Mouse (Mus musculus) frontal cortex, adult (tissue): Measurements from ENCODE around the gene Igsf10.
"Not testable (repeated sequence)": the region's sequence is repeated elsewhere in the genome, so short reads cannot be mapped to it uniquely, and the experiment has no call there.

Experiments used
- ATAC-seq: cut with Nextera tagmentation; 2 replicates; pipeline ENCODE4 v1.9.2; 2017; ENCODE audit warnings: mild to moderate bottlenecking, moderate library complexity, mixed read lengths; ENCODE audit not compliant: low TSS enrichment

The Igsf10 gene

DNA sequence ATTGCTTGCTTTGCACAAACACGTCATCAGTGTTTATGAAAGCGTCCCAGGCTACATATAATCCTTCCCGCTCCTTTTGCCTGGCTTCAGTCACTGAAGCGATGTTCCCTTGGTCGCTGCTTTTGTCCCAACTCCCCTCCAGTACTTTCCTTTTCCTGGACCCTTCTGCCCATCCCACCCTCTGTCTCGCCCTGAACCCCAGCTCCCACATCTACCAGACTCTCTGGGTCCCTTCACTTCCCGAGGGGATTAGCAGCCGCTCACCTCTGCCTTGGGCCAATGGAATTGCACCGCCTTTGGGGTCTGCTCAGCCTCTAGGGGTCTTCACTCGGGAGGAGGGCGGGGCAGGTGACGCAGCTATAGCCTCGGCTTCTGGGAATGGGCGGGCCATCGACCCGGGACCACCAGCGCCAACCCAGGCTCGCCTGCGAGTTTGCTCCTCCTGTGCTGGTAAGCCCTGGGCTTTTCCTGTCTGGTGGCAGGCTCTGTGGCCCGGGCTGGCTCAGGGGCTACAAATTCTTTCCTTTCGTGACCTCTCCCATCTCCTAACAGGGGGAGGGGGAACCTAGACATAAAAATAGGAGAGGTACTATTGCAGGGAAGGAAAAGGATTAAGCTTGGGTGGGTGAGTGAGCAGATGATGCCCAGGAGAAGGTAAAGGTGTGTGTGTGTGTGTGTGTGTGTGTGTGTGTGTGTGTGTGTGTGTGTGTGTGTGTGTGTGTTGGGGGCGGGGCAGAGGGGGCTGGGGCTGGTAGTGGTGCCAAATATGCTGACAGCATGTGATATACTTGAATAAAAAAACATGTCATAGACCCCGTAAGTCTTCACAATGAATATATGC is at the start of gene Igsf10:
TSS of gene Igsf10 (minus strand) at position 330 of the 841 bp plus-strand sequence.
- peak; percentile 75 for ATAC-seq

DNA sequence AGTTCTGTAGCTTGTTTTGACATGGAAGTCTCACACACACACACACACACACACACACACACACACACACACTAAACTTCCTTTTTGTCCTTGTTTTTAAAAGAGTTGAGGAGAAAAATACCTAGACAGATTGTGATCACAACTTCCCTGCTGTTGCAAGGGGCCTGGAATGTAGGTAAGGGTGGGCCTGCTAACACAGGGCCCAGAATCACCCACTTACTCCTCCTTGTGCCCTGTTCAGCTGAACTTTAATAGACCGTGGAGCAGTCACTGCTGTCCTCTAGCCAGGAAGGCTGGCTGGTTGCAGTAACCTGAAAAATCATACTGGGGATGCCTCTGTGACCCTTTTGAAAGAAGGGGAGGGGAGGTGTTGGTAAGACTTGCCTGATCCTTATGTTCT is 41.4 kb upstream of the Igsf10 start:
- ATAC-seq: no peak

DNA sequence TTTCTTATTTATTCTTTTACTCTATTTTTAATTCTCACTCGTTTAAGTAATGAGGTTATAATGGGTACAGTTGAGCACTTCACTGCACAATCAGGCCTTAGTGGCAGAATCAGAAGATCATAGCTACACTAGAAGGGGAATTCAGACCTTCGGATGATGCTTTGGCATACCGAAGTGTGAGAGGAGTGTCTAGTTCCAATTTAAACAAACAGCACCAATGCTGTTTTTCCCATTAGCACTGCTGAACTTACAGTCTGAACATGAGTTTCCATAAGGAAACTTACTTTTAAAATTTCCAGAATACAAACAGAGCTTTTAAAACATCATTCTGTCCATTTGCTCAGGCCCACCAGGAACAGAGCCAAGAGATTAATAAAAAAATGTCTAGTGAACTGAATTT is 40.8 kb upstream of the Igsf10 start:
- no peak for ATAC-seq

DNA sequence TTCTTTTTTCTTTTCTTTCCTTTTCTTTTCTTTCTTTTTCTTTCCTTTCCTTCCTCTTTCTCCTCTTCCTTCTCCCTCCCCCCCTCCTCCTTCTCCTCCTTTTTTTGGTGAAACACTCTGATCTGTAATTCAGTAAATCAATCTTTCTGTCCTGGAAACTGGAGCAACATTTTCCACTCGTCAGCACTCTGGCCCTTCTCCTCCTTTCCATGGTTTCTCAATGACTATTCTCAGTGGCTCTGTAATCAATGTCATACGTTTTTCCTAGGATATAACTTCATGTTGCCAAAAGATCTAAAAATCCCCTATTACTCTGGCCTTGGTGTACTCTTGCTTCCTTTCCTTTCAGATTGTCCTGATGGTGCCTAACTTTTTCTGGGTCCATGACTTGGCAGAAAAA is 40.1 kb upstream of the Igsf10 start:
- no peak for ATAC-seq

DNA sequence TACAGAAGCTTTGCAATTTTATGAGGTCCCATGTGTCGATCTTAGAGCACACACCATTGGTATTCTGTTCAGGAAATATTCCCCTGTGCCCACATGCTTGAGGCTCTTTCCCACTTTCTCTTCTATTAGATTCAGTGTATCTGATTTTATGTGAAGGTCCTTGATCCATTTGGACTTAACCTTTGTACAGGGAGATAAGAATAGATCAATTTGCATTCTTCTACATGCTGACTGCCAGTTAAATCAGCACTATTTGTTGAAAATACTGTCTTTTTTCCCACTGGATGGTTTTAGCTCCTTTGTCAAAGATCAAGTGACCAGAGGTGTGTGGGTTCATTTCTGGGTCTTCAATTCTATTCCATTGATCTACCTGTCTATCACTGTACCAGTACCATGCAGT is 34.6 kb upstream of the Igsf10 start:
- ATAC-seq: not testable (repeated sequence)

DNA sequence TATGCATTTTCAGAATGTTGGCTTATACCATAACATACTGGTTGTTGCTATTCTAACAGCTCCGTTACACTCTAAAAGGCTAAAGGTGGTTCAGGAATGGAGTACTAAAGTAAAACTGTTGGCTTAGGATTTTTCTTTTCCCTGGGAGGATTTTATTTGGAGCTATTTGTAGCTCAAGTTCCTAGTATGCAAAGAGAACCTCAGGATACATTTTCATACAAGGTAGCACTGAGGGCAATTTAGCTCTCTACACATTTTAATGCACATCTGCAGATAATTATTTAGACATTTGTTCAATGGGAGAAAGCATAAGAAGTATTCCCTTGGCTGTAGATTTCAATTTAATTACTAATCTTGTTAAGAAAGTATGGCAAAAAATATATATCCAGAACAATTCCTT is 17.7 kb upstream of the Igsf10 start:
- ATAC-seq: no peak

DNA sequence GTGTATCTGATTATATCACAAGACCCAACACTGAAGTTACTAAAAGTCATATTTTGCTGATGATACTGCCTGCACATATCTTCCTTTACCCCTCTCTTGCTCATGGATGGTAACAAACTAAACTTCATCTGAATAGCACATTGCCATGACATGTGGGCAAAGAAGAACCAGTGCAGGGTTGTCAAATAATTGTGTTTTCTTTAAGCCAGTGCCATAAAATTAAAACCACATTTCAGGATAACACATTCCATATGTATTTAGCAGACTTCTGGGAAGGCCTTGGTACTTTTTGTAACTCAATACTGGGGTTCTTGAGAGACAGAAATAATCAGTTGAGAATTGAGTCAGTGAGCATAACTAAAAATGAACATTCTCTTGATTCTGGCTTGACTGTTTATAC is 15.9 kb upstream of the Igsf10 start:
- no peak for ATAC-seq

DNA sequence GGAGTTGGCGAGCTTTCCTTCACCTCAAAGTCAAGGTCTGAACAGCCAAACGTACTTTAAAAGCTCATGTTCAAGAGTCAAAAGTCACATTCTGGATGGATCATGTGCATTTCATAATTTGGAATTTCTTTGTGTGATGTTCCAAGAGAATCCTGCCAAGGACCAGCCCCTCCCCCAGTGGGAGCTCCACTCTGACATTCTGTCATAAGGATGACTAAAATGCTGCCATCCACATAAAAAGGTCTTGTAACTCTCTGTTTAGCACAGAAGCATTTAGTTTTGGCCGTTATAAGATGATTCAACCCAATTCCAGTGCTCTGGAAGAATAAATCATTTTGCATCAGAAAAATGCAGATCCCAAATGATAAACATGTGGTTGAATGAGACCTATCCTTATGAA is 10.0 kb upstream of the Igsf10 start:
- no peak for ATAC-seq

DNA sequence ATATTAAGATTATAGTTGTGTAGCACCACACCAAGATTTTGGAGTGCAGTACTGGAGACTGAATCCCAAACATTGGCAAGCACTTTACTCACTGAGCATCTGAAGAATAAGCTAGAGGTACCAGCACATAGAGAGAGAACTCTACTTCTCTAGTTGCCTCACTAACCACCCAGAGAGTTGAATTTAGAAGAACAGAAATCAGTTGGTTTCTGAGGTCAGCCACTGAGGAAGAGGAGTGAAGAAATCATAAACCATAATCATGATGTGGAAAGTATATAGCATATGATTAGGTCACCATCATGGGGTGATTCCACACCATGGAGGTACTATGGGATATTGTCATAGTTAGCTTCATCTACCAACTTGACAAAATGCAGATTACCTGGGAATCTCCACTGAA is 7.6 kb upstream of the Igsf10 start:
- no peak for ATAC-seq

DNA sequence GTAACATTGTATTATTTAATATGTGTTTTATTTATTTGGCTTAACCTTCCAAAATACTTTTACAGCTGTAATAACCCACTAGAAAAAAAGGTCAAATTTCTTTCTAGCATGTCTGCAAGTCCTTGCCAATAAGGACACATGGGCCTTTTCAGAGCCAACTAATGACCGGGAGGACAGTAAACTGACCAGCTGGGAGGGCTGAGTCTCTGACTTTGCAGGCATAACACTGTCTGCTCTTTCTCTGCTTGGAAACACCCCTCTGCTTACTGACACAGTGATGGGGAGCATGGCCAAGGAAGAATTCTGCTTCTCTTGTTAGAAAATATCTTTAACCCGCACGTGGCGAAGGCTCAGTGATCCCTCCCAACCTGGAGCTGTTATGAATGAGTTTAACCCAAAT is 1.2 kb downstream of the Igsf10 start:
- no peak for ATAC-seq

DNA sequence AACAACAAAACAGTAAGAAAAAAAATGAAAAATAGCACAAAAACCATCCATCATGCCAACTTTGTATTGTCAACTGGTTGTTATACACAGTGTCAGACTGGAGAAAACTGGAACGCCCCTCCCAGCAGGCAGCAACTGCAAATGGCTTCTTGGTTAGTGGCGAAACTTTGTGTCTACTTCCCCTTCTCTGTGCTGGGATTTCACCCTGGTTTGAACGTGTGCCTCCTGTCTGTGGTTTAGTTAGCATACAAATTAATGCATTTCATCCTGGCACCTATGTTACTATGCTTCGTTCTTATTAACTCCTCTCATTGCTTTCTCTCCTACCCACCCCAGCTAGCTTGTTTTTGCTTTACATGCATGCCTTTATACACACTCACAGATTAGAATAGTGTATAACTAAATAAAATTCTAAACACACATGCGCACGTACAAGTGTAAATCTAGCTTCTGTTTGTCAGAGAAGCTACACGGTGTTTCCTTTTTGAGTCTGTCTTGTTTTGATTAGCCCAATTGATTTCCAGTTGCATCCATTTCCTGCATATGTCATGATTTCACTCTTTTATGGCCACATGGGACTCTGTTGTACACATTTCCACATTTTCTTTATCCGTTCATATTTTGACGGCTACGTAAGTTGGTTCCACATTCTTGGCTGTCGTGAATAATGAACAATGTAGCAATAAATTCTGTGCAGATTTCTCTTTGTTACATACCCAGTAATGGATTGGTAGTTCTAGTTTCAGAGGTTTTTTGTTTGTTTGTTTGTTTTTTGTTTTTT is 2.4 kb downstream of the Igsf10 start:
- ATAC-seq: no peak

DNA sequence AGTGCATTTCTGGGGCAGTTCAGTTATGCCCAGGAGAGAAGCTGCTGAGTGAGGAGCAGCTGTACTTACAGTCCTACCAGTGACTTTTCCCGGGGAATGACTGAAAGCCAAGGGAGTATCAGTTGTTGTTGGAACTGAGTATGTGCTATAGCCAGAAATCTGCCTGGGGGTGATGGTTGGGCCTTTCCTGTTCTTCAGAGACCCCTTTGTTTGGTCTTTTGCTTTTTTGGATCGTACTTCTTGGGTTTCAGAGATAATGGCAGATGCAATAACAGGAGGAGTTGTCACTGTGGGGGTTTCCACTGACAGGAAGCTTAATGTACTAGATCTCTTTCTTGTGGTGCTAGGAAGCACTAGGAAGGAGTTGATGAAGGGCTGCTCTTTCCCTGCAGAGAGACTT is 15.7 kb downstream of the Igsf10 start:
- no peak for ATAC-seq

DNA sequence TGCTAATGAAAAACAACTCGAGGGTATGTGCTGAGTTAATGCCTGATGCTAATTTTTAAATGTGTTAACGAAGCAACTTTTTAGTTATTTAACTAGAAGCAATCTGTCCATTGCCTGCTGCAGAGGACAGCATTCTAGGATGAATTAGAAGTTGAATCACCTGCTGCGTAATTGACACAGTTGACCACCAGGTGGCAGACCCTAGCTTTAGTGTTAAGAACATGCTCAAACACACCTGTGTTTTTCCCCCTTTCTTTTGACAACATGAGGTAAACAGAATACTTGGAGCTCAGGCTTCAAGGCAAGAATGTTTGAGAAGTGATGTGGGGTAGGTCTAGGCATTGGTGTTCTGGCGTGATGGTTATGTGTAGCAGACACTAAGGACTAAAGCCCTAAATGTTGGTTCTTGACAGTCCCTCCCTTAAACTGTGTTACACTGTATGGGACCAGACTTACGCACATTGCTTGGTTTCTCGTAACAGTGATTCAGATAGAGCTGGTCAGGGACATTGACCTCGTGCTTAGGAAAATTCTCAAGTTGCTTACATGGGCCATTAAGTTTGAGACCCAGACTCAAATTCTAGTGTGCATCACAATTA is 22.8 kb downstream of the Igsf10 start:
- peak; percentile 75 for ATAC-seq

DNA sequence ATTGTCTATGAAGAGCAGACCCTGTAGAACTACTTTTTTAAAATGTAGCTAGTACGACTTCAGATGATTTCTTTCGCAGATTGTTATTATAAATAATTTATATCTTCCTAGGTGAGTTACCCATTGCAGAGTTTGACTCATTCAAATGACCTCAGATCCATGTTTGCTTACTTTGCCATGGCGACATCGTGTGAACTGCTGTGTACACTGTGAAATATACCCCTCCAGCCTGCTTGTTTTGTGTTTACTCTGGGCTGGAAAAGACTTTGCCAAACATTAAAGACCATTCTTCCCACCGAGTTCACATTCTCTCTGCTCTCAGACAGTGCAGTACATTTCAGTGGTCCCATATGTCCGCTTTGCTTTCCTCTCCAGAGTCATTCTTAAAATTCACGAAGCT is 28.1 kb downstream of the Igsf10 start:
- no peak for ATAC-seq

DNA sequence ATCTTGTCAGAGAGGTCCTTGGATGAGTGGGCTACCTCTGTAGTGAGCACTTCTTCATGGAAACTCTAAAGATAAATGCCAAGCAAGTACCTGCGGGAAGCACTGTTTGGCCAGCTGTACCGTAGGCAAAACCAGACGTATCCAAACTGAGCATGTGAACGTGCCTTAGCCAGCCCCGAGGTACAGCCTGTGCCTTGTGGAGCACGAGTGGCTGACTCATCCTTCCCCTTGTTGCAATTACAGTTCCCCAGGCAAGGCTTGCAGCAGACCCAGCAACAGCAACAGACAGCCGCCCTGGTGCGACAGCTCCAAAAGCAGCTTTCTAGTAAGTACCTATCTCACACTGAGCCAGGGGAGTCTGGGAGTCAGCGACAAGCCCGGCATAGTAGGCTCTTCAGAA is 31.6 kb downstream of the Igsf10 start:
- peak; percentile 98 for ATAC-seq

DNA sequence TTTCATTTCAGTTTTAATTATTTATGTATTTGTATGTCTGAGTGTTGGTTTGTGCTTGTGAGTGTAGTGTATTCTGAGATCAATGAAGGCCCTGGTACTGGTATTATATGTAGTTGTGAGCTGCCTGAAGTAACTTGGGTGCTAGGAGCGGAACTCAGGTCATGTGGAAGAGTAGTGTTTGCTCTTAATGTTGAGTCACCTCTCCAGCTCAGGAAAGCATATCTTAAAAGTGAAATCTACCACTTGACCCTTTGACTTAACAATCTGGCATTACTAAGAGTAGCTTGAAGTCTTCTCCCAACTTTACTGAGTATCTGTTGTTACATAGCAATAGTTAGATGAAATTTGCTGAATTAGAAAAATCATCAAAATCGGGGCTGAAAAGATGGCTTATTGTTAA is 38.7 kb downstream of the Igsf10 start:
- ATAC-seq: no peak

DNA sequence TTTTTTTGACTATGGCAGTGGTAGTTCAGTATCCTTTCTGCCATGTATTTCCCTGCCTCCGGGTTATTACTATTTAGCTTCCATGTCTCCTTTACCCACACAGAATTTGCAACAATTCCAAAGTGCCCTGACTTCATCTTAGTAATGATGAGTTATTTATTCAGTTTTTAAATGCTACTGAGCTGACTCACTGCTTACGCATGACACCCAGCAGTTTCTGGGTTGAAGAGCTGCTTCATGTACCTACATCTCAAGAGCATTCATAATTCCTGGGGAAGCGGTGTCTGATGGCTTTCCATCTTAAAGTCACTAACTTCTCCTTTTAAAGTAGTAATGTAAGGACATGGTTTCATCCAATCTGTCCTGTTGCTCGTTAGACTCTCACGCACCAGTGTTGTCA is 39.2 kb downstream of the Igsf10 start:
- no peak for ATAC-seq

DNA sequence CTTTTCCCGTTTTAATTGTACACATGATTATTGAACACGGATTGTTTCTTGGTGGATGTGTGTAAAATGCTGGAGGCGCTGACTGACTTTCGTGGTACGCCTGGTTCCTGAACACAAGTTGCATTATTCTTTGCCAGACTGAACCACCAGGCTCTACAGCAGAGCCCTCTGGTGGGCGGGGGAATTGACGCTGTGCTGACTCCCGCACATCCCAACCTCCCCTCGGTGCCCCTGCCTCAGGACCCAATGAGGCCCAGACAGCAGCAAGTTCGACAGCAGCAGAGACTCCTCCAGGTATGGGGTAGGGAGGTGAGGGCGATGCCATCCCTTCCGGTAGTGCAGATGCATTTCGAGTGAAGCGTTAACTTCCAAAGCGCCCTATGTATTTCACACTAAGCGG is 46.5 kb downstream of the Igsf10 start:
- ATAC-seq: no peak

DNA sequence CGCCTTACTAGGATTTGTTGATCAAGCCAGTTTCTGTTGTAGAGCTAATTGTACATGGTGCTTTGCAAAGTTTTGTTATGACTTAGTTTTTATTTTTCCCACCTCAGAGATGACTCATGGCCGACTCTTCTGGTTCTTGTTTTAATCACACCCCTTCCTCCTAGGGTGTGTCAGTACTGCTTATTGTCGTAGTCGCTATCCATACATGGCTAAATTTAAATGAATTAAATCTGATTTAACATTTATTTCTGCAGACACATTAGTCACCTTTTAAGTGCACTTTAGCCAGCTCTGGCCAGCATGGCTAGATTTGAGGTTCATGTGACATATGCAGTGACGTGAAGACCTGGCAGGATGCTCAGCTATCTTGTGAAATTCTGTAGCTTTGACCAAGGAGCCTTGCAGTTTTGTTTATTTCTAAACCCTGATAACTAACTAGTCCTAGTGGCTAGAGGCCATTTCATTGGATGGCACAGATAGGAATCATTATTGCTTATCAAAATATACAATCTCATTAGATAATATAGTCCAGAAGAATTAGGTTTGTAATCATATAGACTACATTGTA is 47.5 kb downstream of the Igsf10 start:
- ATAC-seq: no peak

DNA sequence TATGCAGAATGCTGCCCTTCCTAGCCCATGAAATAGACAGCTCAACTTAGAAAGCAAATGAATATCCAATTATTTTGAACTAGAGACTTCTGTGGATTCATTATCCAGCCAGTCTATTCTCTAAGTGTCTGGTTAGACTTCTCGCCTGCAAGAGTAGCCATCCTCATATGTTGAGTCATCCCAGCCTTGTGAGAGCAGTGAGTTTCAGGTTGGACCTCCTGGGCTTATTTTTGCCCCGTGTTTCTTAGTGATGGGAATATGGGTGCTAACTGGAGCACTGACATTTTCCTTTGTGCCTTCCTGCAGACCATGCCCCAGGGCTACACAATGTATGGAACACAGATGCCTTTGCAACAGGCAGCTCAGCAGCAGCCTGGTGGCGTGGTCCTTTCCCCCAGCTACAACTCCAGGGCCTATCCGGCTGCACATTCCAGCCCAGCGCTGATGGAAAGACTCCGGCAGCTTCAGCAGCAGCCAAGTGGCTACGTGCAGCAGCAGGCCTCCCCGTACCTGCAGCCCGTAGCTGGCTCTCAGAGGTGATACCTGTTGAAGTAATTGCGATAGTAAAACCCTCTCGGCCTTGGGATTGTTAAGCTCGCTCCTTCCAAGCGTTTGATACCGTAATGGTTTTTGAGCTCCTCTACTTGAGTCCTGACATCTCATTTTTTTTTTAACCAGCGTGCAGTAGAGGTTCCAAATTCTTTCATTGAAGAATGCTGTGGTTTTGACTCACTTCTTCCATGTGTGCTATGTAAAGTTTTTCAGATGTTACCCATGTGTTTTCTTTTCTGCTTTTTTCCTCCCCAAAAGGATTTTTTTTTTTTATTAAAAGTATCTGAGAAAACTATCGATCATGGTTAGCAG is 48.3 kb downstream of the Igsf10 start:
- no peak for ATAC-seq

DNA sequence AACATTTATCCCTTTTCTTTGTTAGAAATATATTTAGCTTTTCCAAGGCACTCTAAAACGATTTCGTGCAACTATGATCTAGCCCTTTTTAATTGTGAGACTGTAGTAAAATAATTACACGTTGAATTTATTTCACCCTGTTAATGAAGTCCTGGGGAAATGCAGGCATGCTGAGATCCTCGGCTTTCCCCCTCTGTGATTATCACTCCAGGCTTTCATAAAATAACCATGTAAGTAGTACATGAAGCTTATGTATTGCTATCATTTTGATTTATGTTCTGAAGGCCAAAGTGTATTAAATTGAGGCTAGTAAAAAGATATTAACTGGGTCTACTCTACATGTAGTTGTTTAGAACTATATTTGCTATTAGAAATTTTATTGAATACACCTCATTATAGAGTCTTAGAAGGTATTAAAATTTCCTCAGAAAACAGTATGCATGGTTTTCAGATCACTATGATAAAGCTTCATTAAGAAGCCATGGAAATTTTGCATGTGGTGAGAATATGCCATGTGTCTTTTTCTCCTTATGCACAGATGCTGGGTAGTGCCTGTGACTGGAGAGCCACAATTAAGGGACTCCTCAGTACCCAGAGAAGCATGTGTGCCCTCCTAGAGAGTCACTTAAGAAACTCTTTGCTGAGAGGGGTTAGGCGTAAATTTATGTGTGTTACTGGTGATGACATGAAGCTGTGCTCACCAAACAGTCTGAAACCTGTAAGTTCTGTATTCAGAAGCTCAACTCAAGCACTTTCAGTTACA is 50.6 kb downstream of the Igsf10 start:
- ATAC-seq: no peak
